Mouse (Mus musculus) embryo, embryonic 10.5 days (tissue): Measurements from ENCODE around the gene Ebpl.
"Not testable (repeated sequence)": the region's sequence is repeated elsewhere in the genome, so short reads cannot be mapped to it uniquely, and the experiment has no call there.

Experiments
- DNase-seq: peaks from one replicate; pipeline ENCODE4 v3.0.0-alpha.2; 2015; ENCODE audit warnings: low spot score

Ebpl gene

GRCm38 (mm10) chr14:61327618-61328450 lies 32.4 kb downstream of the Ebpl start:
- DNase-seq: peak; percentile 77

- not testable (repeated sequence) for DNase-seq
These were observed 33.2 kb downstream of the Ebpl start for GRCm38 (mm10) chr14:61327007-61327406.

GRCm38 (mm10) chr14:61322740-61323139 lies 37.5 kb downstream of the Ebpl start:
- no peak for DNase-seq

- no peak for DNase-seq
These were observed 39.0 kb downstream of the Ebpl start for GRCm38 (mm10) chr14:61321200-61321599.

GRCm38 (mm10) chr14:61320765-61321164 lies 39.5 kb downstream of the Ebpl start:
- no peak for DNase-seq

GRCm38 (mm10) chr14:61316861-61317260 lies 43.4 kb downstream of the Ebpl start:
- peak; percentile 75 for DNase-seq

GRCm38 (mm10) chr14:61310963-61311362 lies 49.3 kb downstream of the Ebpl start:
- no peak for DNase-seq

- DNase-seq: no peak
These were observed 50.0 kb downstream of the Ebpl start for GRCm38 (mm10) chr14:61310036-61310772.

- no peak for DNase-seq
These were observed 50.6 kb downstream of the Ebpl start, which contains the start of gene Arl11 for GRCm38 (mm10) chr14:61309593-61309992. Arl11 (plus strand) TSS chr14:61309753.

GRCm38 (mm10) chr14:61303969-61304609 lies 56.1 kb downstream of the Ebpl start:
- DNase-seq: no peak

GRCm38 (mm10) chr14:61302428-61302827 lies 57.8 kb downstream of the Ebpl start:
- DNase-seq: no peak

GRCm38 (mm10) chr14:61301323-61301722 lies 58.9 kb downstream of the Ebpl start:
- DNase-seq: no peak

- no peak for DNase-seq
These were observed 60.4 kb downstream of the Ebpl start for GRCm38 (mm10) chr14:61299810-61300209.

GRCm38 (mm10) chr14:61294738-61295079 lies 65.5 kb downstream of the Ebpl start:
- DNase-seq: peak; percentile 88

- peak; percentile 80 for DNase-seq
These were observed 66.1 kb downstream of the Ebpl start for GRCm38 (mm10) chr14:61293884-61294737.

GRCm38 (mm10) chr14:61290664-61291063 lies 69.6 kb downstream of the Ebpl start:
- no peak for DNase-seq

GRCm38 (mm10) chr14:61288606-61289286 lies 71.5 kb downstream of the Ebpl start:
- DNase-seq: no peak
